Mouse (Mus musculus) mouse embryonic stem cell (cell line): ENCODE results near the gene Actr6.
"Not testable (repeated sequence)": the region's sequence is repeated elsewhere in the genome, so short reads cannot be mapped to it uniquely, and the experiment has no call there.

Experiments used
- in situ Hi-C, 2 experiments: fragments of 300-500 bp; cut with MboI; formaldehyde crosslinking; loops; 1 replicate in 1 of 2; 3 replicates in 1 of 2; pipeline ENCODE4 v1.14.3; 2019 to 2020; ENCODE audit warnings: low sequenced_read_pairs in 2 of 2, low pct_unique_long_range_greater_than_20kb in 1 of 2, mixed read lengths in 1 of 2; ENCODE audit not compliant: unreplicated experiment in 1 of 2

The Actr6 gene

DNA sequence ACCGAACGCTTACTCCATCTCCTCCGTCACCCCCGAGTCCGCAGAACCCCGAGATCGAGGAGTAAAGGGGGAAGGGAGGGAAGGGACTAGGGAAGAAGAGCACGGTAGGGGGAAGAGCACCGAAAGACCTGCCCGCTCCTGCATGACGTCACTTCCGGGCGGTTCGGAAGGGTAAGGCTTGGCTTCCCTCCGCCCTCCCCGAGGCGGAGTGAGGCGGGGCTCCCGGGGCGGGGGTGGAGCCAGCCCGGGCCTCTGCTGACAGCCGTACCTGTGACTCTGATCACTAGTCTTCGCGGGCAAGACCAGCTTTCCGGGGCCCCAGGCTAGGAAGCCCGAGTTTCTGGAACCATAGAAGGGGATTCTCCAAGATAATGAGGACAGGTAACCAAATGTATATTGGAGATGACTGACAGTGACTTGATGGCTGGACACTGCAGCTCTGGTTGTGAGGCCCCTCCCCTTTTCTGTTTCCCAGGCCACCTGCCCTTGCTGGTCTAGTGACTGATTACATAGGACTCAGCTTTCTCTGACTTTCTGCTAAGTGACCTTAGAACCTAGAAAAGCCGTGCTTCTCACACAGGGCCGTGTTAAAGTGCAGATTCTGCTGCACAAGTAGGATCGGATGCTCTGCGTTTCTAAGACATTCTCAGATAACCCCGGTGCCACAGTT is 45.8 kb downstream of the Actr6 start, which contains the start of gene Scyl2:
Gene Scyl2 (minus strand): TSS at position 147 of the 670 bp plus-strand sequence.
- in situ Hi-C loops = no loop called here

- in situ Hi-C loops = no loop called here
Measured at GRCm38 (mm10) chr10:89685391-89686138, 46.5 kb downstream of the Actr6 start.

DNA sequence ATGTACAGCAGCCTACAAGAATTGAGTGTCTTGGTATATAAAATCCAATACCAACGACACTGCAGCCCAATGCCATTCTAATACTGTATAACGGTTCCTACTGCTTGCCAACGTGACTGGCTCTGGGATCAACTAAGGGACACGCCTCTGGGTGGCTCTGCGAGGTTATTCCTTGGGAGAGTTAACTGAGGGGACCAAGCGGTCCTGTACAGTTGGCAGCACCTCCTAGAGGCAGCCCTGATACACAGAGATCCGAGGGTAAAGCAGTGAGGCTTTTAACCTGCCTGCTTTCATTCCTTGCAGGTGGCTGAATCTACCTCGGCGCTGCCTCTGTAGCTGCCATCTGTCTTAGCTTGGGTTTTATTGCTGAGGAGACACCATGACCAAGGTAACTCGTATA is 49.1 kb downstream of the Actr6 start:
- in situ Hi-C loops = no loop called here

DNA sequence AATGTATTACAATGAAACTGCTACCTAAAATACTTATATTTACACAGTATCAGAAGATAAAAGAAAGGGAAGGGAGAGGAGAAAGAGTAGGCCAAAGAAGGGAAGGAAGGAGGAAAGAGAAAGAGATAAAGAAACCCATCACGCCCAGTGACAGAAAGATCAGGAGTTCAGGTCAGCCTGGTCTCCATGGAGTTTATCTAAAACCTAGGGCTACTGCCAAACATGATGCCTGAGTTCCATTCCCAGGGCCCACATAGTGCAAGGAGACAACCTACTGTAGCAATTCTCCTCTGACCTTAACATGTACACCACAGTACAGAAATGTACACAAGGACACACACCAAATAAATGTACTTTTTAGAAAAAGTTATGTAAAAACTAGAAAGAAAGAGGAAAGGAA is 49.9 kb downstream of the Actr6 start:
- in situ Hi-C loops = no loop called here

DNA sequence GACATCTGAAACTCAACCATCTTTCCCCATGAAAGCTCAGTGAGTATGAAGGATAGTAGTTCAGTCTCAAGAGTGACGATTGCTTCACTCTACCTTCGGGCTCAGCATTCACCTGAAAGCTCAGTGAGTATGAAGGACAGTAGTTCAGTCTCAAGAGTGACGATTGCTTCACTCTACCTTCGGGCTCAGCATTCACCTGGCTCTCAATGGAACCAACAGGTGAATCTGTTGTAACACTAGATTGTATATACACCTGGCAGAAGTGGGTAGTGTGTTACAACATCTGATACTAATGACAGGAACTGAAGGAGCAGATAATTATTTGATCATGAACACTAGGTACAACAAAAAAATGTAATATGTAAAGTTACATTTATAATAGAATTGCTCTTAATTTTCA is 50.4 kb downstream of the Actr6 start:
- in situ Hi-C loops = no loop called here

- in situ Hi-C loops = no loop called here
Measured at GRCm38 (mm10) chr10:89680517-89680916, 51.6 kb downstream of the Actr6 start.

- in situ Hi-C loops = no loop called here
Measured at GRCm38 (mm10) chr10:89679448-89679847, 52.6 kb downstream of the Actr6 start.

GRCm38 (mm10) chr10:89678054-89678453 is 54.0 kb downstream of the Actr6 start:
- in situ Hi-C loops = no loop called here

- in situ Hi-C loops = no loop called here
Measured at GRCm38 (mm10) chr10:89676609-89677008, 55.5 kb downstream of the Actr6 start.

- in situ Hi-C loops = not testable (repeated sequence)
Measured at GRCm38 (mm10) chr10:89670371-89670770, 61.7 kb downstream of the Actr6 start.

DNA sequence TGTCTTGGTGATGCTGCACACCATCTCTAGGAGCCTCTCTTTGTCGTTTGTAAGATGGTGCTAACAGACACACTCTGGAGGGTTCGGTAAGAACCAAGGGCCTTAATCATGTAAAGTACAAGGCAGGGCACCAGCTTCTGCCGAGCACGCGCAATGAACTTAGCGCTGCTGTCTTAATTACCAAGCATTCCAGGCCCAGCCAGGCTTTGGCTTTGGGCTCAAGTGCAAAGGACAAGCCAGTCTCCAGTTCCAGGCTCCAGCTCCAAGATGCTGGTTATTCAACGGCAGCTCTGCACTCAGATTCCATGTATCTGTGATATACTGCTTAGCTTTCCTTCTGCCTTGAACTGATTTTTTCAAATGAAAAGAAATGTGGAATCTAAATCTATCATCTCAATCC is 64.5 kb downstream of the Actr6 start:
- in situ Hi-C loops = no loop called here

GRCm38 (mm10) chr10:89665679-89666078 is 66.4 kb downstream of the Actr6 start:
- in situ Hi-C loops = no loop called here

- in situ Hi-C loops = no loop called here
Measured at GRCm38 (mm10) chr10:89664977-89665645, 67.0 kb downstream of the Actr6 start.
